Mouse (Mus musculus): ENCODE measurements around the gene Catsperz. TPM values are rescaled to one million over a fixed set of nuclear protein-coding genes. Genes with fewer than 3 reads are reported as not detected.

Catsperz gene
- total RNA-seq, 2 experiments from 2014 or later, result not detected

GRCm38 (mm10) chr19:6949532-6949931, 24.4 kb upstream of the Catsperz start:
- DNase-seq, result no peak

GRCm38 (mm10) chr19:6948186-6948585, 23.0 kb upstream of the Catsperz start:
- intact Hi-C loops (cut with DNase I), result loop anchor here (5.0 kb wide), 1 partner anchor 701 kb away; no protein-coding TSS in a partner anchor
- DNase-seq, result no peak

More at GRCm38 (mm10) chr19:6949532-6949931, 24.4 kb upstream of the Catsperz start:
- intact Hi-C loops (cut with DNase I), result loop anchor here (5.0 kb wide), 1 partner anchor 702 kb away; no protein-coding TSS in a partner anchor

- intact Hi-C loops (cut with DNase I), result loop anchor here (5.0 kb wide), 1 partner anchor 700 kb away; no protein-coding TSS in a partner anchor
- DNase-seq, result no peak
Measured at GRCm38 (mm10) chr19:6947742-6948141, 22.6 kb upstream of the Catsperz start.

- no peak for DNase-seq
- intact Hi-C loops (cut with DNase I), result no loop called here
Measured at GRCm38 (mm10) chr19:6943709-6944108, 18.5 kb upstream of the Catsperz start.

GRCm38 (mm10) chr19:6942764-6943163, 17.6 kb upstream of the Catsperz start:
- intact Hi-C loops (cut with DNase I), result no loop called here

GRCm38 (mm10) chr19:6942249-6942691, 17.1 kb upstream of the Catsperz start, which contains the start of gene Gpr137:
Gene Gpr137, minus strand, starts transcription at chr19:6942480.
- intact Hi-C loops (cut with DNase I), result no loop called here

More at GRCm38 (mm10) chr19:6942764-6943163, 17.6 kb upstream of the Catsperz start:
- DNase-seq, result no peak

GRCm38 (mm10) chr19:6941372-6942248, 16.4 kb upstream of the Catsperz start, which contains the start of gene Bad:
Gene Bad, plus strand, starts transcription at chr19:6941861.
- DNase-seq, result peak; percentile 97 to 99
- intact Hi-C loops (cut with DNase I), result loop anchor here (2.0 kb wide), 1 partner anchor 17 kb away; the partner anchor contains the start of gene Catsperz

More at GRCm38 (mm10) chr19:6942249-6942691, 17.1 kb upstream of the Catsperz start, which contains the start of gene Gpr137:
- peak; percentile 94 to 95 for DNase-seq

GRCm38 (mm10) chr19:6940396-6941351, 15.5 kb upstream of the Catsperz start:
- intact Hi-C loops (cut with DNase I), result loop anchor here (2.0 kb wide), 1 partner anchor 16 kb away; the partner anchor contains the start of gene Catsperz
- DNase-seq, result no peak

GRCm38 (mm10) chr19:6939106-6940002, 14.2 kb upstream of the Catsperz start:
- intact Hi-C loops (cut with DNase I), result loop anchor here (2.0 kb wide), 1 partner anchor 15 kb away; the partner anchor contains the start of gene Catsperz
- DNase-seq, result no peak

- intact Hi-C loops (cut with DNase I), result no loop called here
- DNase-seq, result peak in 1 of 2 experiments; percentile 42
Measured at GRCm38 (mm10) chr19:6937541-6938465, 12.6 kb upstream of the Catsperz start.

GRCm38 (mm10) chr19:6936299-6936698, 11.1 kb upstream of the Catsperz start:
- intact Hi-C loops (cut with DNase I), result no loop called here

GRCm38 (mm10) chr19:6934195-6934977, 9.2 kb upstream of the Catsperz start, which contains the start of gene Kcnk4:
Gene Kcnk4, minus strand, starts transcription at chr19:6934515.
- intact Hi-C loops (cut with DNase I), result no loop called here

More at GRCm38 (mm10) chr19:6936299-6936698, 11.1 kb upstream of the Catsperz start:
- DNase-seq, result no peak

GRCm38 (mm10) chr19:6933436-6934194, 8.4 kb upstream of the Catsperz start:
- DNase-seq, result peak in 1 of 2 experiments; percentile 46

More at GRCm38 (mm10) chr19:6934195-6934977, 9.2 kb upstream of the Catsperz start, which contains the start of gene Kcnk4:
- DNase-seq, result no peak

GRCm38 (mm10) chr19:6933102-6933435, 7.9 kb upstream of the Catsperz start:
- intact Hi-C loops (cut with DNase I), result no loop called here
- no peak for DNase-seq

More at GRCm38 (mm10) chr19:6933436-6934194, 8.4 kb upstream of the Catsperz start:
- intact Hi-C loops (cut with DNase I), result no loop called here

GRCm38 (mm10) chr19:6932018-6932417, 6.8 kb upstream of the Catsperz start:
- intact Hi-C loops (cut with DNase I), result no loop called here
- no peak for DNase-seq

GRCm38 (mm10) chr19:6931002-6931401, 5.8 kb upstream of the Catsperz start:
- intact Hi-C loops (cut with DNase I), result no loop called here
- no peak for DNase-seq
